In the genomic region with DNA sequence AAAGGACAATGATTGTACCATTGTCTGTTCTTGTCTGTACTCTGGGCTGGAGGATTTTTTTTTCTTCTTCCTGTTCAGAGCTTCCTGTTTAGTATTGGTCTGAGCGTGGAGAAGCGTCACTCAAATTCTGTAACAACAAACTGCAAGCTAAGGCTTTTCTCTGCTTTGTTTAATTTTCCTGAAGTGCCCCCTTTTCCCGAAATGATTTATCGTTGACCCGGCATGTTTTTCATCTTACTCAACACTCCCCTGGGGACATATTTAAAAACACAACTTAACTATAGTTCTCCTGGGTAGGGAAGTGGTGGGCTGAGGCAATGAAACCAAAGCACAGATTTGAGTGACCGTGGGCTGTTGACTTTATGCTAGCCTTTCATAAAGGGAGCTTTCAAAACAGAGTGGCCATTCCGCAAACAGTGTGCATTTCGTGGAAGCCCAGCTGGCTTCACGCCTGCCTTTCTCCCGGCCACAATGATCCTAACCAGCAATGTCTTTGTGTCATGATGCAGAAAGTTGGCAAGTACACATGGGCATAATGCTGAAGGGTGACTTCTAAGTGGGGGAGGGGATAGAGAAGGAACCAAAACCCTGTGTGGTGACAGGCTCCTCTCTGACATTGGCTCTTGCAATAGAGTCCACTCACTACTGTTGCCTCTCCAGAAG, we compare ENCODE assay signal across 8 mouse cellular contexts.
DNase-seq lines count a peak whose midpoint lies in the region; ATAC-seq and TF ChIP-seq lines count a peak whose summit lies in the region.

No protein-coding gene starts in this region.

- peaks cover 8% of the 10 kb centered on the region for H3K4me1 ChIP-seq in hindbrain, embryonic 13.5 days (replicated peaks)
- H3K4me1 ChIP-seq in hindbrain, embryonic 11.5 days (replicated peaks; ENCODE audit: control insufficient read depth, insufficient read depth, low read length) = no peaks in the 10 kb centered on the region
- H3K4me1 ChIP-seq in CH12.LX (ENCODE audit: control insufficient read depth in 1 of 2, insufficient read depth in 2 of 2) = peaks cover 22 to 60% of the 10 kb centered on the region in 2 experiments
- H3K4me1 ChIP-seq in forebrain, embryonic 14.5 days (ENCODE audit: control insufficient read depth, insufficient read depth, low read length) = peaks cover 4% of the 10 kb centered on the region; the same call in 1 of the 2 replicates

- in situ Hi-C loops in CH12.LX (cut with MboI; ENCODE audit: low pct_ligation_motif_present, low pct_unique_long_range_greater_than_20kb, low sequenced_read_pairs) = loop anchor here (10.0 kb wide), 1 partner anchor 137 kb away; no protein-coding TSS in a partner anchor

- H3K79me2 ChIP-seq in CH12.LX (replicated peaks; ENCODE audit: control insufficient read depth, extremely low read depth, insufficient read depth, poor library complexity, severe bottlenecking) = peaks cover 6% of the 10 kb centered on the region

- no peak for DNase-seq in hindbrain, embryonic 11.5 days (ENCODE audit: low spot score)
- DNase-seq in CH12.LX (ENCODE audit: extremely low read depth) = peak; percentile 71
- DNase-seq in forebrain, embryonic 14.5 days (ENCODE audit: low spot score) = no peak
- peak; percentile 61 for DNase-seq in left cerebral cortex, adult 11 months (ENCODE audit: low spot score)
- DNase-seq in thymus, postnatal 36 days = no peak

- TF ChIP-seq RAD21 in CH12.LX (IDR thresholded peaks at IDR 0.05; ENCODE audit: low read depth, low read length) = peak; percentile 10

- H3K9me3 ChIP-seq in hindbrain, embryonic 13.5 days = no peaks in the 10 kb centered on the region
- H3K9me3 ChIP-seq in hindbrain, embryonic 11.5 days (ENCODE audit: control insufficient read depth, low read length) = no peaks in the 10 kb centered on the region
- H3K9me3 ChIP-seq in CH12.LX (replicated peaks; ENCODE audit: low read length) = no peaks in the 10 kb centered on the region
- H3K9me3 ChIP-seq in forebrain, embryonic 14.5 days (replicated peaks; ENCODE audit: control insufficient read depth, low read length) = no peaks in the 10 kb centered on the region

- peak; percentile 46; the same call in 1 of the 2 replicates for TF ChIP-seq POLR2A in CH12.LX (IDR thresholded peaks at IDR 0.05; ENCODE audit: low read depth, low read length)

- H3K27ac ChIP-seq in hindbrain, embryonic 13.5 days = peak overlapping the region; percentile 69
- H3K27ac ChIP-seq in hindbrain, embryonic 11.5 days (ENCODE audit: low read depth, low read length) = no peak overlapping the region
- peak overlapping the region; percentile 94 for H3K27ac ChIP-seq in CH12.LX (ENCODE audit: insufficient read depth, low read depth)
- H3K27ac ChIP-seq in forebrain, embryonic 14.5 days (ENCODE audit: low read depth, low read length) = no peak overlapping the region

- no peak overlapping the region for H3K4me3 ChIP-seq in hindbrain, embryonic 13.5 days
- no peak overlapping the region for H3K4me3 ChIP-seq in hindbrain, embryonic 11.5 days (ENCODE audit: low read depth, low read length)
- H3K4me3 ChIP-seq in CH12.LX (replicated peaks in 1 of 3; ENCODE audit: low read depth in 2 of 3, low read length in 2 of 3, poor library complexity in 1 of 3) = peak overlapping the region in 2 of 3 experiments; percentile 29 to 38
- no peak overlapping the region for H3K4me3 ChIP-seq in forebrain, embryonic 14.5 days (ENCODE audit: low read depth, low read length)

- dilution Hi-C loops in CH12.LX (cut with MboI; ENCODE audit: extremely low pct_ligation_motif_present, extremely low pct_unique_long_range_greater_than_20kb, low sequenced_read_pairs) = no loop called here

- TF ChIP-seq CTCF in CH12.LX (conservative IDR thresholded peaks at IDR 0.05 in 1 of 2, IDR thresholded peaks at IDR 0.05 in 1 of 2; ENCODE audit: low read depth in 2 of 2, low read length in 2 of 2) = no peak

- no peak overlapping the region for H3K9ac ChIP-seq in hindbrain, embryonic 13.5 days
- H3K9ac ChIP-seq in hindbrain, embryonic 11.5 days (ENCODE audit: low read depth, low read length) = no peak overlapping the region
- peak overlapping the region; percentile 96 for H3K9ac ChIP-seq in CH12.LX (ENCODE audit: insufficient read depth, low read depth)
- no peak overlapping the region for H3K9ac ChIP-seq in forebrain, embryonic 14.5 days (ENCODE audit: low read length)

- 39% methylated on average over 10 of the region's 10 CpGs for WGBS in hindbrain, embryonic 13.5 days
- 49% methylated on average over 10 of the region's 10 CpGs for WGBS in hindbrain, embryonic 11.5 days
- 49% methylated on average over 10 of the region's 10 CpGs for WGBS in forebrain, embryonic 14.5 days

- H3K27me3 ChIP-seq in hindbrain, embryonic 13.5 days = no peaks in the 10 kb centered on the region
- H3K27me3 ChIP-seq in hindbrain, embryonic 11.5 days (ENCODE audit: control insufficient read depth, insufficient read depth, low read length) = no peaks in the 10 kb centered on the region
- H3K27me3 ChIP-seq in CH12.LX (replicated peaks) = no peaks in the 10 kb centered on the region
- no peaks in the 10 kb centered on the region for H3K27me3 ChIP-seq in forebrain, embryonic 14.5 days (replicated peaks; ENCODE audit: control insufficient read depth, insufficient read depth, low read length)

- H3K4me2 ChIP-seq in hindbrain, embryonic 13.5 days = 0 out of 2 replicates have a peak overlapping the region, but pooled peaks have one; percentile 10
- H3K4me2 ChIP-seq in hindbrain, embryonic 11.5 days (replicated peaks; ENCODE audit: low read depth, low read length) = no peak overlapping the region
- peak overlapping the region; percentile 44 for H3K4me2 ChIP-seq in CH12.LX (ENCODE audit: insufficient read depth, low read depth, poor library complexity, severe bottlenecking)
- no peak overlapping the region for H3K4me2 ChIP-seq in forebrain, embryonic 14.5 days (ENCODE audit: low read length)

- H3K36me3 ChIP-seq in hindbrain, embryonic 13.5 days = no peaks in the 10 kb centered on the region
- no peaks in the 10 kb centered on the region for H3K36me3 ChIP-seq in hindbrain, embryonic 11.5 days (ENCODE audit: control insufficient read depth, insufficient read depth, low read length)
- H3K36me3 ChIP-seq in CH12.LX (replicated peaks in 1 of 2; ENCODE audit: control insufficient read depth in 1 of 2, insufficient read depth in 1 of 2, low read length in 1 of 2) = no peaks in the 10 kb centered on the region
- H3K36me3 ChIP-seq in forebrain, embryonic 14.5 days (ENCODE audit: control insufficient read depth, insufficient read depth, low read length) = no peaks in the 10 kb centered on the region

- ATAC-seq in hindbrain, embryonic 13.5 days (ENCODE audit: low FRiP score) = peak; percentile 83; the same call in 1 of the 2 replicates
- ATAC-seq in hindbrain, embryonic 11.5 days (ENCODE audit: low FRiP score) = no peak
- peak; percentile 65 for ATAC-seq in forebrain, embryonic 14.5 days
- peak; percentile 19 for ATAC-seq in megakaryocyte progenitor cell, adult 5-6 weeks (replicated peaks; ENCODE audit: poor library complexity)
- ATAC-seq in megakaryocyte-erythroid progenitor cell, adult 5-6 weeks (replicated peaks; ENCODE audit: low FRiP score, low TSS enrichment, poor library complexity, severe bottlenecking) = no peak

- TF ChIP-seq EP300 in CH12.LX (IDR thresholded peaks at IDR 0.05; ENCODE audit: low read length) = 0 out of 2 replicates have a peak, but pooled peaks have one; percentile 47

TF ChIP-seq in CH12.LX, 34 proteins besides CTCF, POLR2A, EP300 and RAD21 (continues in another document):
- TF ChIP-seq MAFK (IDR thresholded peaks at IDR 0.05; ENCODE audit: insufficient replicate concordance, low read length) (peak; percentile 82), RCOR1 (conservative IDR thresholded peaks at IDR 0.05; ENCODE audit: low read depth, low read length) (no peak), CHD2 (IDR thresholded peaks at IDR 0.05; ENCODE audit: low read length) (peak; percentile 91), PAX5 (IDR thresholded peaks at IDR 0.05; ENCODE audit: low read length) (no peak), USF1 (IDR thresholded peaks at IDR 0.05; ENCODE audit: low read depth, low read length) (no peak), IRF4 (IDR thresholded peaks at IDR 0.05; ENCODE audit: low read depth, low read length) (peak; percentile 79), UBTF (IDR thresholded peaks at IDR 0.05; ENCODE audit: low read depth, low read length) (no peak), TCF12 (IDR thresholded peaks at IDR 0.05; ENCODE audit: low read depth, low read length) (0 out of 2 replicates have a peak, but pooled peaks have one; percentile 71), ETS1 (conservative IDR thresholded peaks at IDR 0.05; ENCODE audit: low read depth, low read length) (peak; percentile 43; the same call in 1 of the 2 replicates), SIN3A (IDR thresholded peaks at IDR 0.05; ENCODE audit: low read length) (peak; percentile 44), TBP (conservative IDR thresholded peaks at IDR 0.05; ENCODE audit: low read depth, low read length) (peak; percentile 64), ZC3H11A (IDR thresholded peaks at IDR 0.05; ENCODE audit: low read depth, low read length) (no peak), CHD1 (IDR thresholded peaks at IDR 0.05; ENCODE audit: low read depth, low read length) (peak; percentile 82), MAZ (IDR thresholded peaks at IDR 0.05; ENCODE audit: low read depth, low read length) (no peak), E2F4 (IDR thresholded peaks at IDR 0.05; ENCODE audit: insufficient replicate concordance, low read depth, low read length) (no peak), ZKSCAN1 (IDR thresholded peaks at IDR 0.05; ENCODE audit: borderline replicate concordance, low read depth, low read length) (no peak), JUND (conservative IDR thresholded peaks at IDR 0.05; ENCODE audit: low read depth, low read length) (peak; percentile 39; the same call in 1 of the 2 replicates), MXI1 (IDR thresholded peaks at IDR 0.05; ENCODE audit: low read depth, low read length) (peak; percentile 82), MEF2A (IDR thresholded peaks at IDR 0.05; ENCODE audit: borderline replicate concordance, low read depth, low read length) (peak; percentile 71), BHLHE40 (IDR thresholded peaks at IDR 0.05; ENCODE audit: low read depth, low read length) (peak; percentile 79), MAX (IDR thresholded peaks at IDR 0.05; ENCODE audit: low read length) (peak; percentile 62; the same call in 1 of the 2 replicates), POLR2AphosphoS2 (IDR thresholded peaks at IDR 0.05; ENCODE audit: low read depth, low read length) (no peak), JUN (IDR thresholded peaks at IDR 0.05; ENCODE audit: insufficient read depth, low read depth, low read length) (no peak), MYC (IDR thresholded peaks at IDR 0.05; ENCODE audit: low read depth, low read length) (peak; percentile 80), SMC3 (IDR thresholded peaks at IDR 0.05; ENCODE audit: low read depth, low read length) (peak; percentile 33), USF2 (conservative IDR thresholded peaks at IDR 0.05; ENCODE audit: low read depth, low read length) (no peak), HCFC1 (IDR thresholded peaks at IDR 0.05; ENCODE audit: low read depth, low read length) (peak; percentile 40), NRF1 (IDR thresholded peaks at IDR 0.05; ENCODE audit: low read depth, low read length) (no peak)

Comparison
In these comparisons a context has a peak if more than half of its experiments do, and no peak if none do; other contexts are left out.
1. ATAC-seq: peak in hindbrain, embryonic 13.5 days (single experiment), forebrain, embryonic 14.5 days (single experiment) and megakaryocyte progenitor cell, adult 5-6 weeks (single experiment); none in hindbrain, embryonic 11.5 days (single experiment) and megakaryocyte-erythroid progenitor cell, adult 5-6 weeks (single experiment).
2. H3K27ac ChIP-seq: peak in hindbrain, embryonic 13.5 days (single experiment) and CH12.LX (single experiment); none in hindbrain, embryonic 11.5 days (single experiment) and forebrain, embryonic 14.5 days (single experiment).
3. H3K4me2 ChIP-seq: peak in hindbrain, embryonic 13.5 days (single experiment) and CH12.LX (single experiment); none in hindbrain, embryonic 11.5 days (single experiment) and forebrain, embryonic 14.5 days (single experiment).
4. H3K4me3 ChIP-seq: peak in CH12.LX (2 of 3); none in hindbrain, embryonic 13.5 days (single experiment), hindbrain, embryonic 11.5 days (single experiment) and forebrain, embryonic 14.5 days (single experiment).
5. DNase-seq: peak in CH12.LX (single experiment) and left cerebral cortex, adult 11 months (single experiment); none in hindbrain, embryonic 11.5 days (single experiment), forebrain, embryonic 14.5 days (single experiment) and thymus, postnatal 36 days (0 of 2).